Mouse (Mus musculus) cerebellum, adult 11-12 months (tissue): ENCODE results near the gene Plekhg1.

Experiments used
- DNase-seq: peaks from one replicate; pipeline ENCODE4 v3.0.0; 2022

The Plekhg1 gene

DNA sequence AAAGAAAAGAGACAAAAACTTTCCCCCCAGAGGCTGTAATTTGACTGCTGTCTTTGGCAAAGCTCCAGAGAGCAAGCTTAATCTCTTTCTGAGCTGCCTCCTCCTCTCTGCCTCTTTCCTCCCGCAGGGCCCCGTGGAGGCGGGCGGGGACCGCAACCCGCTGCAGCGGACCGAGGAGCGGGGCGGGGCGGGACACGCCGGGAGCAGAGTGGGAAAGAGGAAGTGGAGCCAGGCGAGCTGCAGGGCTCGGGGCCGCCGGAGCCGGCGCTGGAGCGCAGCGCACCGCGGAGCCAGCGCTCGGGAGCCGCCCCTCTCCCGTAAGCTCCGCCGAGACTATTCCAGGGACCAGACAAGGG lies at the start of gene Plekhg1:
Gene Plekhg1 (plus strand): TSS at position 217 of the 356 bp plus-strand sequence.
- DNase-seq, result peak; percentile 34

- DNase-seq, result no peak
Observed at GRCm38 (mm10) chr10:3692791-3693190, 47.4 kb upstream of the Plekhg1 start.

- no peak for DNase-seq
Observed at GRCm38 (mm10) chr10:3693699-3694280, 46.4 kb upstream of the Plekhg1 start.

- no peak for DNase-seq
Observed at GRCm38 (mm10) chr10:3695332-3695905, 44.7 kb upstream of the Plekhg1 start.

DNA sequence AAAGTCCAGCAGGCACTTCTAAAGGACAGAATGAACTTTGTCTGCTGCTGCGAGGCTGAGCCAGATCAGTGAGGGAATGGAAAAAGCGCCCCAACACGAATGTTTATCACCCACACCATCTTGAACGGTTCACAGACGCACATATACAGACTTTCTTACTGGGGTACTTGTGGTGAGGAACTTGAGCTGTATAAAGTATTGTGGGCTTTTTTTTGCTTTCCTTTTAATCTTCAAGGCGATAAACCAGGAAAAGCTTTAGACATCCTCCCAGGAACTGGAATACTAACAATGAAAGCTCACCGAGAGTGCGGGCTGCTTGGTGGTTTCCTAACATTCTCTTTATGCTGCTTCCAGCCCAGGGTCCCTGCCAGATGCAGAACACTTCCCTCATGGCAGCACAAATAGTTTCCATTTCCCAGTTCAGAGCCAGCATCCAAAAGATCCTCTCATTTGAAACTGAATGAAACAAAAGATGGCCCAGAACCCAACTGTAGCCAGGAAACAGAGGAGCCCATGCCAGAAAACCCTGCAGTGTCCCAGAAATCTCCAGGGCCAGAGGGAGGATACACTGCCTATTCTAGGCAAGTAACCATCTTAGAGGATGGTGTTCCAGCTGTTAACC lies 43.3 kb upstream of the Plekhg1 start:
- peak; percentile 39 for DNase-seq

GRCm38 (mm10) chr10:3697500-3697899 lies 42.7 kb upstream of the Plekhg1 start:
- no peak for DNase-seq

GRCm38 (mm10) chr10:3700225-3701073 lies 39.7 kb upstream of the Plekhg1 start:
- DNase-seq, result no peak

GRCm38 (mm10) chr10:3701832-3702231 lies 38.3 kb upstream of the Plekhg1 start:
- no peak for DNase-seq

- DNase-seq, result no peak
Observed at GRCm38 (mm10) chr10:3702585-3702984, 37.6 kb upstream of the Plekhg1 start.

- DNase-seq, result no peak
Observed at GRCm38 (mm10) chr10:3706231-3706630, 33.9 kb upstream of the Plekhg1 start.

DNA sequence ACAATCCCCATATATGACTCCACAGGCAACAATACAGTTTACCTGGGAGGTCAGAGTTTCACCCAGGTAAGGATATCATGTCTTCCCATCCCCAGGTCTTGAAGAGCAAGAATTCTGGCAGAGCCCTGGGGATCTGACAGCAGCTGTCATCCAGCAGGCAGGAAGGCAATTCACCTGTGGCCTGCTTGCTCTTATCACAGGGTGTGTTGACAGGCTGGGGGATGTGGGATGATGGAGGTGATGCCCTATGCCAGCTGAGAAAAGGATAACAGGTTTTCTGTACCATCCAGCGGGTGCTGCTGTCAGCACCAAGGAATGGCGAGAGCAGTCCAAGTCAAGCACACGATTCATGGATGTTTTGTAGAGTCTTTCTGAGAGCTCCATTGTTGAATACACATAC lies 30.1 kb upstream of the Plekhg1 start:
- DNase-seq, result no peak

DNA sequence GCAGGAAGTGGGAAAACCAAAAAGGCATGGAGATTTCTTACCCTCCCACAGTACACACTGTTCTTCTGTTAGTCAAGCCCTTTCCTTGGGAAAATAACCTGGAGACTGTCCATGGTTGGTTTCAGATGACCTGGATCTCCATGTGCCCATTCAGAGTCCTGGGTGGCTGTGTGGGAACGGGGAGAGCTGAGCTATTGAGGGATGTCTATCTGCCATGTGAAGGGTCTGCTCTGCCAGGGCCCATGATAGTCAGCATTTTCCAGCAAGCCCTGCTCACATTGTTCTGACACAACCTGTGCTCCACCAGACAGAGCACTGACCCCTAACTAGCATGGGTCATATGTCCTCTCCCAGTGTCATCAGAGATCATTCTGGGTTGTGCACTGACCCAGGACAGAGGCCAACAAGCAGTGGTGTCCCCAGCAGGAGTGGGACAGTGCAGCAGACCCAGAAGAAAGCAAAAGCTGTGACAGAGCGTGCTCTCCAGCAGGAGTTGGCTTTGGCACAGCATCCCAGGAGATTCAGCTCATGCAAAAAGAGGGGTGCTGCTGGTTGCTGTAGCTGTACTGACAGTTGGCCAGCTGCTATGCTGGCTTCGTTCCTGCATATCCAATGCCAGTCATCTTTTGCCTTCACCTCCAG lies 24.7 kb upstream of the Plekhg1 start:
- DNase-seq, result peak; percentile 57

GRCm38 (mm10) chr10:3718021-3718865 lies 21.9 kb upstream of the Plekhg1 start:
- peak; percentile 35 for DNase-seq

DNA sequence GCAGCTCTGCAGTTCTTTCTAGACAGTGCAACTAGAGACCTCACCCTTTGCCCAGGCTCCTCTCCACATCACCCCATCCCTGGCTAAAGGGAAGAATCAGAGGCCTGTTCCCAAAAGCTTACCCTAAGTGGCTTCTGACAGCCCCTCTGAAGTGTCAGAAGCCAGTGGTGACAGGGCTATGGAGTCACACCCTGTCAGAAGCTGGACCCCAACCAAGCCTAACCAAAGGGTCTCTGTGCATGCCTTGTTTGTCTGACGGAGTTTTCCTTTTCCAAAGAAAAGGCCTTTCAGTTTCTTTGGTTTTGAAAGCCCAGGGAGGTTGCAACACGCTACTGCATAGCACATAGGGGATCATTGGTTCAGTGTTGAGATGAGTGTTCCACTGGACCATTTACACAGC lies 19.9 kb upstream of the Plekhg1 start:
- DNase-seq, result no peak

DNA sequence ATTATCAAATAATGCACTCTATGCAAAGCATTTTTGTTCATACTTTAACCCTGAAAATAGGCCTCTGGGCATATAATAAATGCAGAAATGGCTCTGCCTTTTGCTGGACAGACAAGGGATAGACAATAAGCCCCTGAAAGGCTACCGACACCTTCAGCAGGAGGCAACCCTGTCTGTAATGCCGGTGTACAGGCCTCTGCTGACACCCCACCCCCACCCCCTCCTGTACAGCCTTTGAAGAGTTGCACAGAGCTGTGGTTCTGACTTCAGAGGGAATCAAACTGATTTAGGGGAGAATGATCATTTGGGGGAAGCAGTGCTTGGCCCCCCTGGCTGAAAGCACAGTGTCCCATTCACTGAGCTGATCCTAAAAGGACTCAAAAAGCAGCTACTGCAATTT lies 17.8 kb upstream of the Plekhg1 start:
- no peak for DNase-seq

DNA sequence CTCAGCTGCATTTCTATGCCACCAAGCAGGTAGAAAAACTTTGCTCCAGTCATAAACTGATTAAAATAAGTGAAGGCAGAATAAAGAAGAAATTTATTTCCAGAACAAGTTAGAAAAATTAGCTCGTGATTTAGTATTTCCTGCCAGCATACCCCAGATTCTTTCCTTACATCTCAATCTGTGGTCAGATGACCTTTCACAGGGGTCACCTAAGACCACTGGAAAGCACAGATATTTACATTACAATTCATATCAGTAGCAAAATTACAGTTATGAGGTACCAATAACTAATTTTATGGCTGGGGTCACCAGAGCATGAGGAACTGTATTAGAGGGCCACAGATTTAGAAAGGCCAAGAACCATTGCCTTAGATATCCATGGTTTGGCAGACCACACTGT lies 15.5 kb upstream of the Plekhg1 start:
- DNase-seq, result no peak

- no peak for DNase-seq
Observed at GRCm38 (mm10) chr10:3729666-3730065, 10.5 kb upstream of the Plekhg1 start.

DNA sequence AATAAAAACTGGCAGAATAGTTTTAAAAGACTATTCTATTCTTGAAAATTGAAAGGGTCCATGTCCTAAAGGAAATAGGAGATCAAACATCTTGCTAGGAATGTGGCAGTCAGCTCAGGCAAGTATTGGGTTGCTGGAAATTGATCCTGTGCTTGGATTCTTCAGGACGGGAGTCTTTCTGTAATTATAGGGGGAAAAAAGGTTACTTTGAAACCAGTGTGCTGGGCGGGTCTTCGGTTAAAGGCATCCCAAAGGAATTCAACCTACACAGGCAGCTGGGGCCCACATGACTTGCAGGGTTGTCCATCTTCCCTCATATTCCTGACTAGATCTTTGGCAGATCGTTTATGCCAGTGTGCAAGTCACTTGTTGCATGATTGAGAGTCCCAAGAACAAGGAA lies 9.8 kb upstream of the Plekhg1 start:
- no peak for DNase-seq

DNA sequence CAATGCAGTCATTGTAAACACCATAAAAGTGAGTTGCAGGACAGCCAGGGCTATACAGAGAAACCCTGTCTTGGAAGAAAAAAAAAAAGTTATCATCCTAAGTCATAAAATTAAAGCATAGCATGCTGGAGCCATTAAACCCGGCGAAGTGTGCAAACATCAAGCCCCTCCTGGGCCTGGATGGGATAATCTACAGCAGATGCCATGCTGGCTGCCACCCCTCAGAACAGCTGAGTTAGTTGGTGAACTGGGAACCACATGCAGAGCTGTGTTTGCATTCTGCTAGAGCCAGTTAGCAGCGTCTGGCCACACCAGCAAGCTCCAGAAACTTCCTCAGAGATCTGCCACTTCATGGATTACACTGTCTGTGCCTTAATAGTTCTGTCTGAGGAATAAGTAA lies 3.1 kb upstream of the Plekhg1 start:
- DNase-seq, result no peak

DNA sequence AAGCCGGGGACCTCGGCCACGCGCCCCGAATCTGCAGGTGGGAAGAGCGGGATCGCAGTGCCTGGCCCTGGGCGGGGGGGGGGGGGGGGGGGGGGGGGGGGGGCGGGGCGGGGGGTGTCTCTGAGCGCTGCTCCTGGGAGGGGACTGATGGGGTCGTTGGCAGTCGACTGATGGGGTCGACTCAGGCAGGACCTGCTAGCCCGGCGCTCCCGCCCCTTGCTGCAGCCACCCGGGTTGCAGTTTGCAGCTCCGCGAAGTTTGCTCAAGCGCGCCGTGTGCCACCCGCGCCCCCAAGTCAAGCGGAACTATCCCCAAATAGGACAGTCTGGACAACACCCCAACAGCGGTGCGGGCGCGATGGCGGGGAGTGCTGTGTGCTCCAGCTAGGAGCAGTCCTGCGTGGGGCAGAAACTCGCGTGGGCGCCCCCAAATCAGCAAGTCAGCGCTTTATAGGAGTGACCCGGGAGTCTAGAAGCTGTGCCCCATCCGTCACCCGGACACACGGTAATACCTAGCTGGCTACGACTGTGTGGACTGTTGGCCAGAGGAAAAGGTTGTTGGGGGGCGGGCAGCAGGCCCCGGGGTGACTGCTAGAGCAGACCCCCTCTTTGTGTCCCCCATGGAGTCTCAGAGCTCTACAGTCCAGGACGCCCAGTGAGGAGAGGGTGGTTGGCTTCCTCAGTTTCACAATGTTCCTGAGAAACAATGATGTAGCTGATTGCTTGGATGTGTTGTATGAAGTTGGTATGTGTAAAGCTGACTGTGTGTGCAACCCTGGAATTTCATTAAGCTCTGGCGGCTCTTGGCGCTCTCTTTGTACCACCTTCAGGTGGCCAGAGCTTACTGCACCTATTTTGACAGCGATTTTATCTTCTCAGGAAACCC lies 582 bp downstream of the Plekhg1 start:
- no peak for DNase-seq

GRCm38 (mm10) chr10:3741791-3742190 lies 1.6 kb downstream of the Plekhg1 start:
- DNase-seq, result no peak
